Mouse (Mus musculus): ENCODE measurements around the gene Wdr72.

DNA sequence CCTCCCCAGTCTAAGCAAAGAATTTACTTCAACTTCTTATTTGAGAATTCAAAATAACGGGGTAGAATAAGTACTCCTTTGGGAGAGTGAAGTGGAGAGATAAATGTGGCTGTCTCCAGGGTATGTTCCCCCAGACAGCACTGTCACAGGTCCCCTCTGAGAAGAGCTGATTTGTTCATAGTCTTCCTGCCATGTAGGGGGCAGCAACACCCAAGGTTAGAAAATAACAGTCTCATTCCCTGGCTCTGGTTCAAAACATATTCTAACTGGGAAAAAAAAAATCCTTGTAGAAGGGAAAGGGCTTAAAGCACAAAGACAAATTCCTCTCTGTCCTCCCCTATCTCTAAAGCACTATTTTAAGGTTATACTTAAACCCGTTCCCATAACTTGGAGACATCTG, 176.1 kb downstream of the Wdr72 start:
- TF ChIP-seq EP300 (IDR thresholded peaks at IDR 0.05; ENCODE audit: insufficient read depth, low read depth, low read length) (no peak), CTCF (IDR thresholded peaks at IDR 0.05; ENCODE audit: low read depth, low read length) (no peak), POLR2A (IDR thresholded peaks at IDR 0.05; ENCODE audit: insufficient read depth, low read length) (no peak)

Data from ES-Bruce4 (cell line).